Mouse (Mus musculus) cerebellum, adult 2 months (tissue): ENCODE measurements around the gene Szt2.

ENCODE experiments used
- CTCF ChIP-seq: fragments of 200-500 bp; IDR thresholded peaks from 2 replicates; pipeline ENCODE4 v1.5.1; 2011; ENCODE audit warnings: low read depth, mild to moderate bottlenecking, control low read depth, low read length, moderate library complexity, borderline replicate concordance; ENCODE audit not compliant: insufficient read depth
- POLR2A ChIP-seq: fragments of 200-500 bp; IDR thresholded peaks from 2 replicates; pipeline ENCODE4 v1.6.1; 2011; ENCODE audit warnings: low read length, control low read depth, borderline replicate concordance; ENCODE audit not compliant: insufficient read depth

DNA sequence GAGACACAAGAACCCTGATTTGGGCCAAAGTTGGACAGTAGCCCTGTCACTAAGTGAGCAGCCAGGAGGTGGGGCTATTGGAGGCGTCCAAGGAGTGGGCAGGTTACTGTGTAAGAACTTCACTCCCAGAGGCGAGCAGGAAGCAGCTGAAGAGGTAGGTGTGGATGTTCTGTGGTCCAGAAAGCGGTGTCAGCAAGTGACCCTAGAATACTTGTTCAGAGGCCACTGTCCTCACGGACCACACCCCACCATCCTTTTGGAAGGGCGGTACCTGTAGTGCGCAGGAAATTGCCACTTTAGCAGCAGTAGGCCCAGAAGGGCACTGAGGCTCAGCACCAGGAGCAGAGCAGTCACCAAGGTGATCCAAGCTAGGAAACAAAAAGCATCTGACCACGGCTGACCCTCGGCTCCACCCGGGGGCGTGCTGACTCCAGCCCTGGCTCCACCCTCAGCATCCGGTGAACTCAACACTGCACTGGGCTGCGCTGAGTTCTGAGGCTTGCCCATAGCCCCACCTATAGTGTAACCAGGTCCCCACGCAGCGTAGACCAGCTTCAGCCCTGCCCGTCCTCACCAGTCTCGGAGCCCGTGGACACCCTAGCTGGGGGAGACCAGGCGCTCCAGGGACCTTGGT is 36.8 kb upstream of the Szt2 start:
- no peak for TF ChIP-seq CTCF
- no peak for TF ChIP-seq POLR2A
